Mouse (Mus musculus): ENCODE measurements around the gene Lrp1.
A peak's percentile ranks its signal among the peaks of the same experiment; 100 is the strongest.
"Not testable (repeated sequence)": the region's sequence is repeated elsewhere in the genome, so short reads cannot be mapped to it uniquely, and the experiment has no call there.

The Lrp1 gene

DNA sequence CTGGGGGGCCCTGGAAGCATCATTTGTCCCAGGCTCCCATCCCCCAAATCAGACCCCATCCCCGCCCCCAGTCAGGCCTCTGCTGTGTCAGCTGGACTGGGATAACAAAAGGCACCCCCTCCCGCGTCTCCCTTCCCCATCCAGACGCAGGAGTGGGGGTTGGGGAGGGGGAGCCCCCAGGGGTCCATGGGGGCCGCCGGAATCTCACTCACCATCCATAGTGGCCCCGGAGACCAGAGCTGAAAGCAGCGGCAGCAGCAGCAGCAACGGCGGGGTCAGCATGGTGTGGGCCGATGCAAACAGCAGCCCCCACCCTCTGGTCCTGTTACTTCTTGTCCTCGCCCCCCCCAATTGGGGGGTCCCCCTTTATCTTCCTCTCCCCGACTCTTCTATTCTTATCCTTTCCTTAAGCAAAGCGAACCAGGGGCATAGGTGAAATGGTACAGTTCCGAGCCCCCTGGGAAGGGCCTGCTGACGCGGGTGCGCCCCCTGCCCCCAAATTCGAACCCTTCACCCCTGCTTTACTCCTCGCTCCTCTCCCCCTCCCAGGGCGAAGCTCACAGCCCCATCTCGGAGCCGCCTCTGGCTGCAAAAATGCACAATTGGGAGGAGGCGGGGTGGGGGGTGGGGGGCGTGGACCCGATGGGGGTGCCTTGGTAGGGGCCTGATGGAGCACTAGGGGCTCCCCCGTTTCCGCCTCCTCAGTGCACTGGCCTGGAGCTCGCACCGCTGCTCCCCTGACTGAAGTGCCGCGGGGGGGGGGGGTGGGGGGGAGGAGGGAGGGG lies at the start of gene Lrp1:
Lrp1 (minus strand) TSS at position 743 of the 785 bp plus-strand sequence.
- DNase-seq (ENCODE audit: low read depth), result no peak

DNA sequence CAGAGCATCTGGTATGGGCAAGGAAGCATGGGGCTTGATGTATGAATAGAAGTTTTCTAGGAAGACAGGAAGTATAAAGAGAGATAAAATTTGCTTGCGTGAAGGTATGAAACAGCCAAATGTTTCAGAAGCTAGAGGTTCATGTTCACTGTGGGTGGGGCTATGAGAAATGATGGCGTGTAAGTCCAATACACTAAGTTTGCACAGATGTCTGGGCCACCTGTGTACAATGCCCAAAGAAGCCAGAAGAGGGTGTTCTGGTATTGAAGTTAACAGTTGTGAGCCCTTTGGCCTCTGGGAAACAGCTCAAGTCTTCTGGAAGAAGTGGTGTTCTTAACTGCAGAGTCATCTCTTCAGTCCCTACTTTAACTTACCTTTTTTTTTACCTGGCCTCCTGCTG lies 49.2 kb upstream of the Lrp1 start:
- peak; percentile 75 for DNase-seq (ENCODE audit: low read depth)

DNA sequence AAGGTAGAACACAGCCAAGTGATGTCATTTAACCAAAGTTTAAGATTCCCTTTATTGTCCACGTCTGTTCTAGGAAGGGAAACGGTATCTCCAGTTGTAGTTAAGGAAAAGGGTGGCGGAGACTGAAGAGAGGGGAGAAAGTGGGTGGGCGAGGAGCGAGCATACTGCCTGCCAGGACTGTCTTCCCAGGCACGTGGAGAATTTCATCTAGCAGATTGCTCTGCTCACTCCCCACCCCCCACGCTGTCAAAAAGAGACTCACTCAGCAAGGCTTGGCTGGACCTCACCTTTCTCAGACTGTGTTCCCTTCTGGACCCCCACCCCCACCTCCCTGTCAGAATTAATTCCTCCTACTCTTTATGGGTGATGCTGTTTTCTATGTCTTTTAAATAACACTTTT lies 48.2 kb upstream of the Lrp1 start:
- no peak for DNase-seq (ENCODE audit: low read depth)

DNA sequence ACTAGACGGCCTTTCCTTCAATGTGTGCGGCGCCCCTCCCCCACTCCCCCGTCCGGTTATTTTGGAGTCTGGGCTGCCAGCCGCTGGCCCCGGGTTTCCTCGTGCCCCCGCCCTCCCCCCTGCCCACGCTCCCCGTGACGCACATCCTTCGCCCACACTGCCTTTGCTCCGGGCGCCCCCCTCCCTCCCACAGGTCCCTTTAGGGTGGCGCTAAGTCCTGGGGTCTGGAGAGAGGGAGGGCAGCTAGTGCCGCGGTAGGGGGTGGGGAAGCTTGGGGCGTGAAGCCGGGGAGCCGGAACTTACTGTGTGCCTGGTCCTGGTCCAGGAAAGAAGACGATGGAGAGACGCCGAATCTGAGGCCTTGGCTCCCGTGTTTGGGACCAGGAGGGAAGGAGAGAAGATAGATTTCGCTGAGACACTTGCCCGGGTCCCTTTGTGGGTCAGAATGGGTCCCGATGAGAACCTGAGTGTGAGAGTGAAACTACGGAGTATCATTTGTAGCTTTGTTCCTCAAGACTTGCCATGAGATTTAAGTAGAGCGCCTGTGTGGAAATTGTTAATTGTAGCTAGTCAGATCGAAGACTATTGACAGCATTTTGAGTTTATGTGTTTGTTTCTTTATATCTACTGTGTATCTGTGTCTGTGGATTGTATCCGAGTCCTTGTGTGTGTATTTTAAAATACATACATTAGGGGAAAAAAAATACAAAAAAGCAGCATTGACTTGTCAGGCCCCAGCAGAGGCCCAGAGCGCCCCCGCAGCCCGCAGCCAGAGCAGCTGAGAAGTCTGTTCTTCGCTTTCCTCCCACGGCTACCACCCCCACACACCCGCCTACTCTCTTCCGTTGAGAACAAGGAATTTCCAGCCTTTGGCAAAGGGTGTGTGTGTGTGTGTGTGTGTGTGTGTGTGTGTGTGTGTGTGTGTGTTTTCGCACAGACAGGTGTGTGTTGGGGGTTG lies 47.4 kb upstream of the Lrp1 start, which contains the start of gene Nab2:
Nab2 (minus strand) TSS at position 476 of the 958 bp plus-strand sequence.
- peak; percentile 95 for DNase-seq (ENCODE audit: low read depth)

DNA sequence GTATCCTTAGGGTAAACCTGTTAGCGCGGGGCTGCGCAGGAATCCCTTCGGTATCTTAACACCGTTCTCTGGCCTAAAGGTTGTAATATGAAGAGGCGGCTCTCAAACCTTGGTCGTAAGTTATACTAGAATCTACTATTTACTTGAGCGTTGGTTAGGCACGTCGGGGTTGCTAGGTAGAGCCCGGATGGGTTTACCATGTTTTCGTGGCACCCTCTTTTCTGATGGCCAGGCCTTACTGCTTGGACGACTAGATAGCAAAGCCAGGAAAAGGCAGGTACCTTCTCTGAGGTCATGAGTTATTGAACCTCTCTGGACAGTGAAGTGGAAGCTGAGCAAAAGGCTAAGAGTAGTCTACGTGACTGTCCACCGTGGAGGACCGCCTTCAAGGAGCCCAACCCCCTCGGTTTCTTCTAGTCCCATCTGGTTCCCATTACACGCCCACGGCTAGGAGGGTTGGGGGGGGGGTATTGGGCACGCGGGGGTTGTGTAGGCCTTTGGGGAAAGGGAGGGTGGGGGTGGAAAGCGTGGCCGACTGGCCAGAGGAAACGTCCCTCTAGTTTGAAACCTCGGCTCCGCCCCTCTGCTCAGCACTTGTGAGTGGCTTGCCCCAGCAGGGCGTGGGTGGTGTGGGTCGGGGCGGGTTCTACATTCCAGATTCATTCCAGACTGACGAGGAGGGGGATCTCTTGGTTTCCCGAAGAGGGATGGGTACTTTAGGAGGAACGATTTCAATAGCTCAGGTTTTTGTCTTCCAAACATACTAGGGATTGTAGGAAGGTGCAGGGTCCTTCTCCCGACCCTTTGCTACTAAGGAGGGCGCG lies 46.5 kb upstream of the Lrp1 start:
- DNase-seq (ENCODE audit: low read depth), result peak; percentile 88

DNA sequence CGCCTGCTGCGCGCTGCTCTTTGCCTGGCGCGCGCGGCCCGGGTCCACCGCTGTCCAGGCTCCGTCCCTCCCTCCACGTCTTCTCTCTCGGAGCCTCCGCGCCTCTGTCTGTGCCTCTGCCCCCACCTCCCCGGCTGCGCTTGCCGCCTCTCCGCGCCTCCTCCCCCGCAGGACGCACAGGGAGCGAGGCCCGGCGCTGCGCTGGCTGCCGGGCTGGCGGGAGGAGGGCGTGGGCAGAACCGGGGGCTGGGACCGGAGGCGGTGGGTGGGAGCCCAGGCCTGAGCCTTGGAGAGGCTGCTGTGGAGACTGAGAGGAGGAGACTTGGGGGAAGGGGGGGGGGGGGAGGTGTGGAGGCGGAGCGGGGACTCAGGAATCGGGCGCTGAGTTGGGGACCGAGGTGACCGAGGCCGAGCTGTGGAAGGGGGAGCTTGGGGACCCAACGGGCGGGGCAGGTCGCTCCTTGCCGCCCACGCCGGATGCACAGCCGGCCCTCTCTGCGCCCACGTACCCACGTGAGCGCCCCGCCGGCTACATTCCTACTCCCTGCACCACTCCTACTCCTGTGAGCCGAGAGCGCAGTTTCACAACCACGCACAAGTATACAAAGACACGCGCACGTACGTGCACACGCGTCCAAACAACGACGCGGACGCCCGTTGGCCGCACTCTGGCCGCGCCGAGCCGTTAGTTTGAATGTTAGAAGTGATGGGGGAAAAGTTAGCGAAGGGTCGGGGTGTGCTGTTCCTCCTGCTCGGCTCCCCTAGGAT lies 45.7 kb upstream of the Lrp1 start, which contains the start of gene Nemp1:
Nemp1 (plus strand) TSS at position 401 of the 768 bp plus-strand sequence.
- peak; percentile 89 for DNase-seq (ENCODE audit: low read depth)

DNA sequence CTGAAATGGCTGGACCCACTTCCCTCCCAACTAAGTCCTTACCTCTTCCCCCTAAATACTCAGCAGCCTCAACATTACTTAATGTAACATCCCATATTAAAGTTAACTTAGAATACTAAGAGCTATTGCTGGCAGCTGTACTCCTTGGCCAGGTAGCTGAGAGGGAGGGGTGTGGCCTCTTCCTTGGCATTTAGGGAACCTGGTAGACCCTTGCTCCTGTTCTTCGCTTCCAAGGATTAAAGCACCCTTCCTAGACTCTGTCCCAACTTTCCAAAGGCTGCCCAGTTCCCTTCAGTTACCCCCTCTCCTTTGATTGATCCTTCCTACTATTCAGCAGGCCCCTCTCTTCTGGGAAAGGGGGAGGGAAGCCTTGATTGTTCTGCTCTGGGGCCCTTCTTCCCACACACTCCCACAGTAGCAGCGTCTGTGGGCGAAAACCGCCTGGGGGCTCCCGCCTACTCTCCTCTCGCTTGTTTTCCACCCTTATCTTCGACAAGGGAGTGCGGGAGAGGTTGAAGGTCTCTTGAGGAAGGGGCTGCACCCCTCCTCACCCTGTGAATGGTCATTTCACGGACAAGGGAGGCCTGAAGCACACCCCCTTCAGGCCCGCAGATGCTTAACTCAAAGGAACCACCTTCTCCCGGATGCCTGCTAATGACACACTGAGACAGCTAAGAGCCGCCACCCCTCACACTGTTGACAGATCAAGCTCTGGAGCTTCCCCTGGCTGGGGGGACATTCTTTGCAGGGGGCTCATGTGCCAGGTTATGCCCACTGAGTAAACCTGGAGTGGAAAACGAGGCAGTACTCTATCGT lies 44.6 kb upstream of the Lrp1 start:
- peak; percentile 75 for DNase-seq (ENCODE audit: low read depth)

DNA sequence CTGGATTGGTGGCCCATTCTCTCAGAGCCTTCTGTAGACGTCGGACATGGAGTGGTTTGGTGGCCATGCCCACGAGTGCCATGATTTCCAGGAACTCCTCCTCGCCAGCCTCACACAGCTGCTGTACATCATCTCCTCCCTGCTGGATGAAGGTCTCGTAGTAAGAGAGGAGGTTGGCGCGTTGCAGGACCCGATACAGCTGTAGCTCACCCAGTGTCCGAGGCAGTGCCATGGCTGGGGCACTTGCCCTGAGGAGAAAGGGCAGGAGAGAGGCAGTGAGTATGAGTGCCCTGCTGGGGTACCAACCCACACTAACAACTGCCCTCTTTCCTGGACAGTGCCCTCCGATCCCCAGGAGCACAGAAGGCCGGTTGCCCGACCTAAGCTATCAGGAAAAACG lies 43.9 kb upstream of the Lrp1 start:
- DNase-seq (ENCODE audit: low read depth), result no peak

DNA sequence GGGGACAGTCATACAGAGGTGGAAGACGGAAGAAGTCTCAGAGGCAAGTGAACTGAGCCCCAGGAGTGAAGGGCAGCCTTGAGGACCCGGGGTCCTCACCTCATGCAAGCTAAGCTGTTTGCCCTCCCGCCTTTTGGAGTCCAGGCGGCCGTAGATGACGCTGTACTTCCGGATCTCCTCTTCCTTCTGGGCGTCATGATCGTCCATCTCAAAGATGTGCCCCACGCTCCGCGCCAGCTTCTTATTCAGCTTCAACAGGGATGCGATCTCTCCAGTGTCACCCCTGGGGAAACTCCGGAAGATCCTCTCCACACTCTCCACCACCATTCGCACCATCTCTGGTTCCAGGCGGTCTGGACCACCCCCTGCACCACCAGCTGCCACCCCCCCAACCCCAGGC lies 43.2 kb upstream of the Lrp1 start:
- DNase-seq (ENCODE audit: low read depth), result no peak

DNA sequence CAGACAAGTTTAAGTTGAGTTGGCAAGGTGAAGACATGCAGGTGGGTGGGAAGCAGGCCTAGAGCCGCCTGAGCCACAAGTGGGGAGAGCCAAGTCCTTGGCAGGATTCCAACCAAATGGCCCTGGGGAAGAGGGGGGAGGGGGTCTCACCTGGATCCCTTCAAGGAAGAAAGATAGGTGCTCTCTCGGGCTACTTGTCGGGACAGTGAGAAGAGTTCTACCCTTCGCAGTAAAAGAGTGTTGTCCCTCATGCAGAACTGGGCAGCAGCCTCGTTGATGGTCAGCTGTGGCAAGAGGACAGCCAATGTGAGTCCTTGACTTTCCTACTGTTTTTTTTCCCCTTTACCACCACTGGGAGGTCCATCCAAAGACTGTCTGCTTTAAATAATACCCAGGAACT lies 42.6 kb upstream of the Lrp1 start:
- no peak for DNase-seq (ENCODE audit: low read depth)

DNA sequence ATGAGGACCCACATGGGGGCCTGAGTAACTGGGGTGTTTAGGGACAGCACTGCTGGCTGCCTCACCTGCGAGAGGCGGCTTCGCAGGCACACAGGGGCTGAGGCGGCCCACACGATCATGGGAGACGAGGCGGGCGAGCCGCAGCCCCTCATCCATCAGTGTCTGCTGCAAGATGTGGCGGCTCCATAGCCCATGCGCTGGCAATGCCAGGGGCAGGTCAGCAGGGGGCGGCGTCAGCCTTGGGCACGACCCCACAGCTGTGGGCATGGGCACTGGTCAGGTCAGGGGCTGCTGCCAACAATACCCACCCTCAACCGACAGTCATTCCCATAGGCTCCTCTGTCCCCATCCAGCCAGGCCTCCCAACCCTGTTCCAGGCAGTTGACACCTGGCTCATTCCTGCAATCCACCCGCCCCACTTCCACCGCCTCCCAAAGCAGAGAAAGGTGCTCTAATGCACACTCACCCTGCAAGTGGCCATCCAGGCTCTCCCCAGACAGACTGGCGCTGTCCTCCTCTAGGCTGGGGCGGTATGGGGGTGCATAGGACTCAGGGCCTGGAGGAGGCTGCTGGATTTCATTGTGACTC lies 41.8 kb upstream of the Lrp1 start:
- no peak for DNase-seq (ENCODE audit: low read depth)

DNA sequence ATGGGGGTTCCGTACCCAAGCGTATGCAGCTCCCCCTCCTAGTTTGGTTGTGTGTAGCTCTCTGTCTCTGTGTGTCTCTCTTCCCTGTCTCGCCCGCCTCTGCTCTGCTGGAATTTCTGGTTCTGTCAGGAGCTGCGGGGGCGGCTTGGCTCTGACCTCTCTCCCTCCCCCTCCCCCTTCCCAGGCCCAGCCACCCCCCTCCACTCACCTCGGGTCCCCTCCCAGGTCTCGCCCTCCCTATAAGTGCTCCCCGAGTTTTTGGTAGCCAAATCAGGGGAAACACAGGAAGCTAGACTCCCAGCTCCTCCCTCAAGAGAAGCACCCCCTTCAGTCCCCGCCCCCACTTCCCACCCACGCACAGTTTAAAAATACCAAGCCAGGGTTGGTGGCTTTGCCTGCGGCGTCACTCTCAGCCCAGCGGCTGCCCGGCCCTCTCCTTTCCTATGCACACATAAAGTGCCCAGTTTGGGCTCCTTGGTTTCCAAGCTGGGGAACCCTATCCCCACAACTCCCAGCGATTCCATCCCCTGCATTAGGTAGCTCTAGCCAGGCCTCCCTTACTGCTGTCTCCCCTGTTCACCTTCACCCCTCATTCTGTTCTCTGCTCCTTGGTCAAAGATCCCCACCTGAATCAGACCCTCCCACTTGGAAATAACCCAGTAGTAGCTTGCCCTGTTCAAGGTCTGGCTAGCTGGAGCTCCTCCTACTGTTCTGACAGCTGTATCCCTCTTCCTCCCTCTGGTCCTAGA lies 41.1 kb upstream of the Lrp1 start:
- peak; percentile 94 for DNase-seq (ENCODE audit: low read depth)

DNA sequence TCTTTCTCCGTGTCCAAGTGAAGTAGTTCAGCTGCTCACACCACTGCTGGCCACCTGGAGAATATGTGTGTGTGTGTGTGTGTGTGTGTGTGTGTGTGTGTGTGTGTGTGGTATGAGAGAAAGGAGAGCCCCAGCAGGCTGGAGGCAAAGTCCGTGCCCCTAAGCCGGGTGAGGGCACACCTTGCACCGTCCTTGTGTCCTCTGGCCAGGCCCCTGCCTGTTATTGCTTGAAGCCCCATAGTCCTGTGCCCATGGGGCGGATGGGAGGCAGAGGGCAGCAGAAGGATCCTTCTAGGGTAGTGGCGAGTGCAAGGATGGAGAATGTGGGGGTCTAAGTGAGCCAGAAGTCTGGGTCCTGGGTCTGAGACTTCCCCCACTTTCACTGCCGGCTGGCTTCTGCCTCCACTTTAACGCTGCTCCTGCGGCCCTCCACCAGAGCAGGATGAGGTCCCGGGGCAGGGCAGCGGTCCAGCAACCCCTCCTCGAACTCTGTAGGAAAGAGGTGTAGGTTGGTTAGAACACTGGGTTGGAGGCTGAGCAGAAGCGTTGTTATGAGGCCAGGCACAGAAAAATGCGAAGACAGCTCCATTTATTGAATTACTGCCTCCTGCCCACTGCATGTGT lies 40.5 kb upstream of the Lrp1 start:
- no peak for DNase-seq (ENCODE audit: low read depth)

DNA sequence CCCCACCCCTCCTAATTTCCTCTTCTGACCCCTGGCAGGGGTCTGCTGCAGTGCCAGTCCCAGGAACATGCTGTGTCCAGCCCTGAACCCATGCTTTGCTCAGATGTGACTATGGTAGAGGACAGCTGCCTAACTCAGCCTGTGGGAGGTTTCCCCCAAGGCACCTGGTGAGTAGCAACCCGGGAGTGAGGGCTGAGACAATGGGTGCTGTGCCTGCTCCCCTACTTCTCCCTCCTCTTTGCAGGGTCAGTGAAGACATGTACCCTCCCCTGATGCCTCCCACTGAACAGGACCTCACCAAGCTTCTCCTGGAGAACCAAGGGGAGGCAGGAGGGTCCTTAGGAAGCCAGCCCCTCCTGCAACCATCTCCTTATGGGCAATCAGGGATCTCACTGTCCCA lies 38.6 kb upstream of the Lrp1 start:
- DNase-seq (ENCODE audit: low read depth), result no peak

DNA sequence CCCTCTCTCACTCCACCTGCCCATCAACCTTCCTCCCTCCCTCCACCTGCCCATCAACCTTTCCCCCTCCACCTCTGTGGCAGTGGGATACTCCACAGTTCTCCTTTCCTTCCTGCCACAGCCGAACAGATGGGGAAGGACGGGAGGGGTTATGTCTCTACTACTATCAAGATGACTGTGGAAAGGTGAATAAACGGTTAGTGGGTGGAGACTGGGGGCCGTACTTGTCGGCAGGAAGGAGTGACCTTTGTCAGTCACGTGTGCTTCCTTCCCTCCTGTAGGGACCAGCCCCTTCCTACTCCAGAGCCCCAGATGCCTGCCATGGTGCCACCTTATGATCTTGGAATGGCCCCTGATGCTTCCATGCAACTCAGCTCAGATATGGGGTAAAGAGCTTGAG lies 37.1 kb upstream of the Lrp1 start:
- DNase-seq (ENCODE audit: low read depth), result peak; percentile 76

DNA sequence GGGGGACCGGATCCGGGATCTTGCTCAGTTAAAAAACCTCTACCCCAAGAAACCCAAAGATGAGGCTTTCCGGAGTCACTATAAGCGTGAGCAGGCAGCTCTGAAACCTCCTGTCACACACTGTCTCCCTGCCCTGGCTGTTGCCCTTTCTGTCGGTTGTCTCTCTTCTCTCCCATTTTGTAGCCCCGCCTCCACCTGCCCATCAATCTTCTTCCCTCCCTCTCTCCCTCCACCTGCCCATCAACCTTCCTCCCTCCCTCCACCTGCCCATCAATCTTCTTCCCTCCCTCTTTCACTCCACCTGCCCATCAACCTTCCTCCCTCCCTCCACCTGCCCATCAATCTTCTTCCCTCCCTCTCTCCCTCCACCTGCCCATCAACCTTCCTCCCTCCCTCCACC lies 36.7 kb upstream of the Lrp1 start:
- not testable (repeated sequence) for DNase-seq (ENCODE audit: low read depth)

DNA sequence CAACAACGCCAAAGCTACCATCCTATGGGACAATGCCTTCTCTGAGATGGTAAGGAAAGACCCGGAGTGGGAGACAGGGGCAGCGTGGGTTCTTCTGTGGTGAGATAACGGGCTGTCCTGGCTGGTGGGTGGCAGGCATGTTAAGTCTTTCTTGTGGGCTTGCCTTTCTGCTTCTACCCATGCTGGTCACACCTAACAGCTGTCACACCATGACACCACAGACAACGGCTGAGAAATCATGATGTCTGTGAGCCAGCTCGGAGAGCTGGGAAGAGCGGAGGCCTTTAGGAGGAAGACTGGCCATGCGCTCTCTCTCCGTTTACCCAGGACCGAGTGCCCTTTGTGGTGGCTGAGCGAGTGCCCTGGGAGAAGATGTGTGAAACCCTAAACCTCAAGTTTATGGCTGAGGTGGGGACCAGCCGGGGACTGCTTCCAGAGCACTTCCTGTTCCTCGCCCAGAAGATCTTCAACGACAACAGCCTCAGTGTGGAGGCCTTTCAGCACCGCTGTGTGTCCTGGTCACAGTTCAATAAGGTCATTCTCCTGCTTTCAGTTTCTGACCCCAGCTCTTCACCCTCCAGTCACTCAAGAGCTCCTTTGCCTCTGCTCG lies 34.1 kb upstream of the Lrp1 start:
- peak; percentile 49 for DNase-seq (ENCODE audit: low read depth)

DNA sequence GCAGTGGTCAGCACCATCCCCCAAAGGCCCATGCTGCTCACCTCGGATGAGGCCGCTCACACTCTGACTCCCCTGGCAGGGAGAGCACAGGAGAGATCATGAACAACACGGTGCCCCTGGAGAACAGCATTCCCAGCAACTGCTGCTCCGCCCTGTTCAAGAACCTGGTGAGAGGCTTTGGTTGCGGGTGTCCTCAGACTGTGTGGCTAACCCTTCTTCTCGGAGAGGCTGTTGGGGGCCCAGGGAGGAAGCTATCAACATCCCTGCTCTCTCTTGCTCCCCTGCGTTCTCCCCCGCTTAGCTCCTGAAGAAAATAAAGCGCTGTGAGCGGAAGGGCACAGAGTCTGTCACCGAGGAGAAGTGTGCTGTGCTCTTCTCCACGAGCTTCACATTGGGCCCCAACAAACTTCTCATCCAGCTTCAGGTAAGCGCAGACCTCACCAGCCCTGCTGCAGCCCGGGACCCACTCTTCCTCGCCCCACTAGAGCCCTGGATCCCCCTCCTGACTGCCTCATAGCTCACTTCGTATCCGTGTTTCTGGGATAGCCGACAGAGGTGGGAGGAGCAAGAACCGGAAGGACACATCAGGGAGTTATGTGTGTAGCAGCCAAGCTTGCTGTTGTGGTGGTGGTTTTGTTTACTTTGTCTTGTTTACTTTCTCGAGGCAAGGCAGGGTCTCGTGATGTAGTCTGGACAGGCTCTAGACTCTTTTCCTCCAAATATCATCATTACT lies 32.1 kb upstream of the Lrp1 start:
- DNase-seq (ENCODE audit: low read depth), result no peak

All from induced T-regulatory cell, adult 2 months (primary cell).